Mouse (Mus musculus) intestine, embryonic 14.5 days (tissue): ENCODE measurements around the gene Cd109. TPM values are rescaled to one million over a fixed set of nuclear protein-coding genes. Genes with fewer than 3 reads are reported as not detected.

ENCODE experiments used
- ATAC-seq: fragments of 200-750 bp; cut with Nextera tagmentation; replicated peaks from 2 replicates; pipeline ENCODE4 v1.8.0; 2017; ENCODE audit warnings: low read depth, moderate number of reproducible peaks, moderate TSS enrichment, moderate library complexity; ENCODE audit not compliant: low FRiP score, low TSS enrichment
- DNase-seq: peaks from one replicate; pipeline ENCODE4 v3.0.0-alpha.2; 2018; ENCODE audit warnings: low spot score
- H3K27ac ChIP-seq: fragments of 300-500 bp; sonication (generic); 2 replicates; pipeline ENCODE4 v1.5.1; 2014; ENCODE audit warnings: low read depth, mild to moderate bottlenecking, control low read depth
- H3K27me3 ChIP-seq: fragments of 300-500 bp; sonication (generic); replicated peaks from 2 replicates; pipeline ENCODE4 v1.6.1; 2014; ENCODE audit warnings: low read length, control low read depth; ENCODE audit not compliant: control insufficient read depth, insufficient read depth
- H3K36me3 ChIP-seq: fragments of 300-500 bp; sonication (generic); 2 replicates; pipeline ENCODE4 v1.6.1; 2014; ENCODE audit warnings: low read length, control low read depth; ENCODE audit not compliant: control insufficient read depth, insufficient read depth
- H3K4me1 ChIP-seq: fragments of 300-500 bp; sonication (generic); replicated peaks from 2 replicates; pipeline ENCODE4 v1.6.1; 2014; ENCODE audit warnings: low read length, control low read depth, mixed read lengths; ENCODE audit not compliant: control insufficient read depth, insufficient read depth
- H3K4me2 ChIP-seq: fragments of 300-500 bp; sonication (generic); 2 replicates; pipeline ENCODE4 v1.6.1; 2014; ENCODE audit warnings: low read length
- H3K4me3 ChIP-seq: fragments of 300-500 bp; sonication (generic); 2 replicates; pipeline ENCODE4 v1.5.1; 2014; ENCODE audit warnings: low read depth, low read length, control low read depth, mixed read lengths
- H3K9ac ChIP-seq: fragments of 300-500 bp; sonication (generic); 2 replicates; pipeline ENCODE4 v1.6.1; 2014; ENCODE audit warnings: mild to moderate bottlenecking, low read length
- H3K9me3 ChIP-seq: fragments of 300-500 bp; sonication (generic); 2 replicates; pipeline ENCODE4 v1.6.1; 2016; ENCODE audit warnings: low read length, control low read depth; ENCODE audit not compliant: control insufficient read depth
- WGBS: fragments of 180-500 bp; shearing (Covaris S2); extraction: QIAGEN DNeasy Blood & Tissue Kit; methylation state at CpG from one replicate; pipeline ENCODE4 v1.1.7; 2014; 5-methylcytosine and 5-hydroxymethylcytosine counted together
- polyA plus RNA-seq: library from polyadenylated mRNA; unstranded; fragments of >200 nt; fragmentation: Nextera tagmentation; extraction: Ambion mirVana; gene quantifications from 2 replicates; pipeline ENCODE4 v1.2.1, GENCODE M21; 2014

Cd109 gene
- polyA plus RNA-seq, 1 experiment from 2014 or later = 7.4 TPM

DNA sequence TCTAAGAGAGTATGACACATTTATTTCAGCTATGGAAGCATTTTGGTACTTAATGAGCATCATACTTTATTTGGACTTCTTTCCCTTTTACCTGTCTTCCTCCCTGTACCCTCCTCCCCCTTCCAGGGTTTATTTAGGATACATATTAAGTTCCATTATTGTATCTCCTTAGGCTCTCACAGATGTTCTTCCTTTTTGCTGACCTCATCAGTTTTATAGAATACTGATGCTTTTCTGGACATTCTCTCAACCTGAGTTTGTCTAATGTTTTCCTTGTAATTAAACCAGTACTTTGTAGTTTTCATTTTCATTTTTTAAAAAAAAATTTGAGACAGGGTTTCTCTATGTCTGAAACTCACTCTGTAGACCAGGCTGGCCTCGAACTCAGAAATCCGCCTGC lies 24.9 kb upstream of the Cd109 start:
- DNase-seq = no peak
- Histone ChIP-seq H3K27ac (no peak overlapping the region), H3K4me1 (0 out of 2 replicates have a peak, but pooled peaks cover 8% of the 10 kb centered on the region), H3K4me3 (no peak overlapping the region), H3K36me3 (no peaks in the 10 kb centered on the region), H3K9ac (no peak overlapping the region), H3K9me3 (no peaks in the 10 kb centered on the region), H3K4me2 (no peak overlapping the region), H3K27me3 (no peaks in the 10 kb centered on the region)
- WGBS = 89% methylated on average over 2 of the region's 2 CpGs
- ATAC-seq = no peak

DNA sequence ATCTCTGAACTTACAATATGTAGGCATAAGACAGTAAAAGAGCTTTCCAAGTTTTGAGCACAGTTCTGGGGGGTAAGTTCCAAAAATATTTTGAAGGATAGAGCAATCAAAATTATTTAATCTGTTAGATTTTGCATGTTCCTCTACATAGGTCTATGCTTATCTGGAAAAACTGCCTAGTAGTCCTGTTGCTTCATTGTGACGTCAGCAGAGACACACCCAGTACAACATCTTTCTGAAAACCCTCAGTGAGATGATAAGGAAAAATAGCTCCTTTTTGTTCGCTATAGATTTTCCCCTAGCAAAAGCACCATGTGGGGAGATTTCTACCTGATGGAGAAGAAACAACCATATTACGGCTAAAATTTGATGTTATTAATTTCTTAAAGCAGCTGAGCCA lies 20.1 kb upstream of the Cd109 start:
- no peaks in the 10 kb centered on the region for H3K4me1 ChIP-seq
- no peaks in the 10 kb centered on the region for H3K9me3 ChIP-seq
- no peaks in the 10 kb centered on the region for H3K36me3 ChIP-seq
- DNase-seq = no peak
- no peaks in the 10 kb centered on the region for H3K27me3 ChIP-seq
- no peak overlapping the region for H3K4me3 ChIP-seq
- no peak overlapping the region for H3K4me2 ChIP-seq
- no peak for ATAC-seq
- H3K27ac ChIP-seq = no peak overlapping the region
- H3K9ac ChIP-seq = no peak overlapping the region
- 77% methylated on average over 3 of the region's 3 CpGs for WGBS

DNA sequence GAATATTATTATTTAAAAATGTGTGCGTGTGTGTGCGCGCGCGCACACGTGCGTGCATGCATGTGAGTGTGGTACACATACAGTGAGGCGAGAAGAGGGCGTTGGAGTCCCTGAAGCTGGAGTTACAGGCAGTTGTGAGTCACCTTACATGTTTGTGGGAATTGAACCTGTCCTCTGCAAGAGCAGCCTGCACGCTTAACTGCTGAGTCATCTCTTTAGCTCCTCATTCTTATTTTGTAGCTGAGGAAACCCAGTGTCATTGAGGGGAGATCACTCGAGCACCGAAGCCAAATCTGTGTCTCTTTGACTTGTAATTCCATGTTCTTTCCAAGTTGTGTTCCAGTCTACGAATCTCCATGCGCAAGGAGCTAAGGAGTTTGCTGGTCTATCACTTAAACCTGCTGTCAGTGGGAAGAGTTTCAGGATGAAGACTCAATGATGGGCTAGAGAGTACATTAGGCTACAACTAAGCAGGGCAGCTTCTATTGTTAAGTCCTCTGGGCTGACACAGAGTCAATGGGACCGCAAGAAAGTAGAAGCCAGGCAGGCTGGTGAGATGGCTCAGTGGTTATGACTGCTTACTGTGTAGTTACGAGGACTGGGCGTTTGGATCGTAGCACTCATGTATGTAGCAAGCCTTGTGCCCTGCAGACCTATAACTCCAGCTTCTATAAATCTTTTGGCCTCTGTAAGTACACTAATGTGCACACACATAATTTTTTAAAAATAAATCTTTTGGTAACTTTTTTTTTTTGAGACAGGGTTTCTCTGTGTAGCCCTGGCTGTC lies 19.4 kb upstream of the Cd109 start:
- no peak overlapping the region for H3K27ac ChIP-seq
- no peak overlapping the region for H3K4me2 ChIP-seq
- 88% methylated on average over 18 of the region's 18 CpGs for WGBS
- no peaks in the 10 kb centered on the region for H3K9me3 ChIP-seq
- H3K4me3 ChIP-seq = no peak overlapping the region
- no peaks in the 10 kb centered on the region for H3K36me3 ChIP-seq
- no peaks in the 10 kb centered on the region for H3K27me3 ChIP-seq
- no peak overlapping the region for H3K9ac ChIP-seq
- no peaks in the 10 kb centered on the region for H3K4me1 ChIP-seq
- ATAC-seq = no peak
- DNase-seq = no peak

DNA sequence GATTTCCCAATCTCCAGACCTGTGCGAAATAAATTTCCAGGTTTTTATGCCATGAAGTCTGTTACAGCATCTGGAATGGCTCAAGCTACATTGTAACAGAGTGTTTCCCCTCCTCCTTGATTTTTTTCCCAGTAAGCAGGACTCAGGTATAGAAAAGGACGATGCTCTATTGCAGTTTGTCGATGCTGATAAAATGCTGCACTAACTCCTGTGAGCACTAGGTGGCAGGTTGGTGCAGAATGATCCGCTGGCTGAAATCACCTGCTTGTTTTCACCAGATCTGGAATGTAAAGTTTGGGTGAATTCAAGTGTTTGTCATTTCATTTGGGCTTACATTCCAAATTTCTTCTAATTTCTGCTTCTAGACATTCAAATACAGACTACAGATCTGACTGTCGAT lies 18.5 kb upstream of the Cd109 start:
- Histone ChIP-seq H3K4me3 (no peak overlapping the region), H3K9ac (no peak overlapping the region), H3K27me3 (no peaks in the 10 kb centered on the region), H3K4me2 (no peak overlapping the region), H3K9me3 (no peaks in the 10 kb centered on the region), H3K4me1 (no peaks in the 10 kb centered on the region), H3K27ac (no peak overlapping the region), H3K36me3 (no peaks in the 10 kb centered on the region)
- ATAC-seq (no peak), DNase-seq (no peak)
- 3% methylated on average over 5 of the region's 5 CpGs for WGBS

DNA sequence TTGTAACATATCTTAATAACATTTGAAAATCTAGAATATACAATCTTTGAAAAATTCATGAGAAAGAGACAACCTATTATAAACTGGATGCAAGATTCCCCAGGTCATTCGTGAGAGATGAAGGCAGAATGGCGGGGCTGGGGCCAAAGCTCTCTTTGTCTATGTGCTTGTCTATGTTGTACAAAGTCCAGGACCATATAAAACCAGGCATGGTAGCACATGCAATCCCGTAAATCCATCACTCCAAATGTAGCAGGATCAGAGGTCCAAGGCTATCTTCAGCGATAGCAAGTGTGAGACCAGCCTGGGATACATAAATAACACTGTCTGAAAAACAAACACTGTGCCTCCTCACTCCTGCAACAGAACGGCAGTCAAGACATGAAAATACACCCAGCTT lies 15.4 kb upstream of the Cd109 start:
- H3K4me1 ChIP-seq = no peaks in the 10 kb centered on the region
- H3K36me3 ChIP-seq = no peaks in the 10 kb centered on the region
- no peak overlapping the region for H3K27ac ChIP-seq
- H3K27me3 ChIP-seq = no peaks in the 10 kb centered on the region
- no peak overlapping the region for H3K4me2 ChIP-seq
- ATAC-seq (no peak), DNase-seq (no peak)
- H3K9me3 ChIP-seq = no peaks in the 10 kb centered on the region
- no peak overlapping the region for H3K9ac ChIP-seq
- 41% methylated on average over 5 of the region's 5 CpGs for WGBS
- H3K4me3 ChIP-seq = no peak overlapping the region

DNA sequence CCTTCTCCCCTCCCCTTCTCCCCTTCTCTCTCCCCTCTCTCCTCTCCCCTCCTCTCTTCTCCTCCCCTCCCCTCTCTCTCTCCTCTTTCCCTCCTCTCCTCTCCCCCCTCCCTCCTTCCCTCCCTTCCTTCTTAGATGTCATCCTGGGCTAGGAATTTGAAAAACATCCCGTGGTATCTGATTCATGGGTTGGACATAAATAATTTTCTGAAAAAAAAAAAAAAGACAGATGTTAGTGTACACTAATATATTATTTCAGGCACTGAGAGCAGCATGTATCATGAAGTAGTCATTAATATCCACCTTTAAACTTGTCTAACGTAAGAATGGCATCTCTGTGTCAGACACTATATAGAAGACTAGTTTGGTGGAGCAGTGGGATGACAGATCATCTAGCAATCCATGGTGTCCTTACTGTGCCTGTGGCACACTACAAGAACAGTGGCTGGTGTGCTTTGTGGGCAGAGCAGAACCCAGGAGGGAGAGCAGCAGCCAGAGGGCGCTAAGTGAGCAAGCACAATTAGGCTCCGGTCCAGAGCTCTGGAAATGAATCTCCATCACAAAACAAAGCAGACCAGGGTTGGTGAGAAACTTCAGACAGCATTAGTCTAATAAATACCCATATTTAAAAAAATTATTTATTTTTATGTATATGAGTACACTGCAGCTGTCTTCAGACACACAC lies 14.2 kb upstream of the Cd109 start:
- Histone ChIP-seq H3K9me3 (no peaks in the 10 kb centered on the region), H3K4me3 (no peak overlapping the region), H3K9ac (no peak overlapping the region), H3K27me3 (no peaks in the 10 kb centered on the region), H3K27ac (no peak overlapping the region), H3K4me2 (no peak overlapping the region), H3K36me3 (no peaks in the 10 kb centered on the region), H3K4me1 (no peaks in the 10 kb centered on the region)
- DNase-seq = no peak
- 51% methylated on average over 4 of the region's 4 CpGs for WGBS
- ATAC-seq = no peak

DNA sequence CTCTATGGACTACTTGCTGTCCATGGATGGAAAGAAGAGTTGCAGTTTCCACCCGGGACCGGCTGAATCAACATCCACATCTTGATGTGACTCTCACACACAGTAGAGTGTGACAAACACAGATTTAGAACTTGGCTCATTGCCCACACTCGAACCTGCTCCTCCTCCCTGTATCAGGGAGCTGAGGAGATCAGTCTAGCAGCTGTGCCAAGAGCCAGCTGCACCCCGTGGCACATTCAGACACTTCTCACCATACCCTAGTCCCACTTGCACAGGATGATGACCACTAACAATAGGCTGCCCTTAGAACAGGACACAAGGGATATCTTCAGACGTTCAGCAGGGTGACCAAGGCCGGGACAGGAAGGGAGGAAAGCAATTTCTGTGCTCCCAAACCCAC lies 1.1 kb upstream of the Cd109 start:
- Histone ChIP-seq H3K27ac (no peak overlapping the region), H3K4me1 (no peaks in the 10 kb centered on the region), H3K9ac (no peak overlapping the region), H3K36me3 (no peaks in the 10 kb centered on the region), H3K9me3 (no peaks in the 10 kb centered on the region), H3K4me2 (no peak overlapping the region), H3K4me3 (no peak overlapping the region), H3K27me3 (peaks cover 11% of the 10 kb centered on the region; the same call in 1 of the 2 replicates)
- 61% methylated on average over 6 of the region's 6 CpGs for WGBS
- DNase-seq = no peak
- ATAC-seq = no peak

DNA sequence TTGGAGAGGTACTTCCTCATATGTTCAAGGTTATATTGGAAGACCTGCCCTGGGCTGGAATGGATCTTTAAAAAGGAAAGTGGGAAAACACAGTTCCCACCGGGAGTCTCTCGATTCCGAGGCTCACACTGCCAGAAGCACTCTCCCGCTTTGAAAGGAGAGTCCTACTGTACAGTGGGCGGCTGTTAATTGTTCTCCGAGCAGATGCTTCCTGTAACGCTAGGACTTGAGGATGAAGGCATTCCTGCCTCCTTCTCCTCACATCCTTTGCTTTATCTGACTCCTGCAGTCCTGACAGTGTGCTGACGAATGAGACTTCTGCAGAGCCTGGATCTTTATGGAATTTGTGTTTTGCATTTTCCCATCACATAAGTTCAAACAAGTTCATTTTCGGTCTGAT lies 3.9 kb downstream of the Cd109 start:
- no peak for ATAC-seq
- no peak for DNase-seq
- Histone ChIP-seq H3K27me3 (peaks cover 11% of the 10 kb centered on the region; the same call in 1 of the 2 replicates), H3K27ac (no peak overlapping the region), H3K36me3 (no peaks in the 10 kb centered on the region), H3K9ac (no peak overlapping the region), H3K4me1 (no peaks in the 10 kb centered on the region), H3K4me3 (no peak overlapping the region), H3K4me2 (no peak overlapping the region), H3K9me3 (no peaks in the 10 kb centered on the region)
- WGBS = 76% methylated on average over 9 of the region's 9 CpGs

DNA sequence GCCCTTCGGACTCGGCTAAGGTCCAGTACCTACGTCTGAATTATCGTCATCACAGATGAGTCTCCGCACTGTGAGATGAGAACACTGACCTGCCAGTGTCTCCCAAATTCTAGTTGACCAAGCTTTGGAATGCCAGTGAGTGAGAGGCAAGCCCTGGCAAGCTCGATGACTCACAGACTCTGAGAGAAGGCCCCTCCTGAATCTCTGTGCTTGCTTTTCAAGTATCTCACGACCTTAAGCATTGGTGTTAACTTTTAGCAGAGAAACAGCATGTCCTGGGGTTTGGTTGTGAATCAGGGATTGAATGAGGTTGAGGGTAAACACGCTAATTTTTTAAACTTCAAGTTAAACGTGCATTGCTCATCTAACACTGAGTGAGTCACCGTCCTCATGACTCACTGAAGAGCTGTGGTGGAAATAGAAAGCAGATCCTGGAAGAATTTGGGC lies 8.0 kb downstream of the Cd109 start:
- Histone ChIP-seq H3K9me3 (no peaks in the 10 kb centered on the region), H3K4me2 (no peak overlapping the region), H3K36me3 (no peaks in the 10 kb centered on the region), H3K4me1 (no peaks in the 10 kb centered on the region), H3K27me3 (no peaks in the 10 kb centered on the region), H3K27ac (no peak overlapping the region), H3K9ac (no peak overlapping the region), H3K4me3 (no peak overlapping the region)
- WGBS = 78% methylated on average over 10 of the region's 10 CpGs
- DNase-seq = no peak
- ATAC-seq = no peak
